Mouse (Mus musculus) gastrocnemius, adult 18-20 months (tissue): ENCODE data around the gene Tmsb15l. TPM values are rescaled to one million over a fixed set of nuclear protein-coding genes. Genes with fewer than 3 reads are reported as not detected.

Experiments
- total RNA-seq, 2 experiments: library from RNA; stranded (reverse); gene quantifications; 2 replicates each; pipeline ENCODE4 v1.2.3; 2021

The Tmsb15l gene
- total RNA-seq, 2 experiments from 2014 or later, result 0.32 to 0.33 TPM

Other genes with a start within 250 kb of the Tmsb15l start
- gene Morf4l2, start 233.2 kb downstream of the Tmsb15l start, total RNA-seq, result 100 to 1,000 TPM; 140 to 171 TPM
- not detected for gene Glra4, start 196.7 kb downstream of the Tmsb15l start, total RNA-seq
- 1 to 10 TPM; 2.4 to 3.1 TPM for gene Plp1, start 154.2 kb downstream of the Tmsb15l start, total RNA-seq
- gene Rab9b, start 108.1 kb downstream of the Tmsb15l start, total RNA-seq, result under 1 TPM in 1 of 2 experiments, not detected in 1; 0.05 TPM
- not detected for gene H2bfm, start 49.5 kb downstream of the Tmsb15l start, total RNA-seq
- 1 to 10 TPM; 6.6 to 7.5 TPM for gene Tmsb15b2, start 1.4 kb downstream of the Tmsb15l start, total RNA-seq
- gene Tmsb15b1, start within 50 bp of the Tmsb15l start, total RNA-seq, result 1 to 10 TPM; 2.2 to 5.5 TPM
- under 1 TPM; 0.09 to 0.11 TPM for gene Zcchc18, start 16.3 kb upstream of the Tmsb15l start, total RNA-seq
- 1 to 10 TPM; 1.4 to 2.6 TPM for gene Slc25a53, start 61.4 kb upstream of the Tmsb15l start, total RNA-seq
- gene Fam199x, start 72.7 kb upstream of the Tmsb15l start, total RNA-seq, result 1 to 10 TPM; 3.7 to 5.5 TPM
- gene Esx1, start 145.2 kb upstream of the Tmsb15l start, total RNA-seq, result not detected